Comparison of ENCODE assay signal across 11 mouse cellular contexts in genomic region chr9:44875476-44875875, GRCm38 (mm10). TPM values are rescaled to one million over a fixed set of nuclear protein-coding genes. Genes with fewer than 3 reads are reported as not detected.
DNase-seq lines count a peak whose midpoint lies in the region; ATAC-seq and TF ChIP-seq lines count a peak whose summit lies in the region.
"Had no signal": no experiment of that assay in that cellular context is flagged by ENCODE, and none has a peak within 500 bp of the region (broad histone marks: within the 10 kb centered on the region; RNA-seq: fewer than 3 reads in every experiment).

No protein-coding gene starts in this region.

- no peak overlapping the region for H3K9ac ChIP-seq in kidney, embryonic 15.5 days
- H3K9ac ChIP-seq in forebrain, embryonic 13.5 days = peak overlapping the region; percentile 47; the same call in 1 of the 2 replicates

- ATAC-seq in kidney, embryonic 15.5 days (replicated peaks; ENCODE audit: low FRiP score) = no peak
- ATAC-seq in forebrain, embryonic 13.5 days = peak; percentile 44; the same call in 1 of the 2 replicates
- ATAC-seq: Patski had no signal

- H3K9me3 ChIP-seq in kidney, embryonic 15.5 days (replicated peaks) = no peaks in the 10 kb centered on the region
- H3K9me3 ChIP-seq in forebrain, embryonic 13.5 days (replicated peaks) = no peaks in the 10 kb centered on the region
- H3K9me3 ChIP-seq: megakaryocyte, embryonic 14.5 days had no signal

- peak; percentile 47 for DNase-seq in kidney, adult 2 months
- peak; percentile 83 for DNase-seq in adrenal gland, adult 2 months
- peak; percentile 61 for DNase-seq in layer of hippocampus, adult 9-11 months
- no peak for DNase-seq in lung, postnatal 25 days (ENCODE audit: low spot score)
- no peak for DNase-seq in embryo, embryonic 9.5 days (ENCODE audit: extremely low spot score)
- no peak for DNase-seq in lung, adult 2 months

- no peak for TF ChIP-seq CTCF in kidney, adult 2 months (conservative IDR thresholded peaks at IDR 0.05; ENCODE audit: insufficient read depth, insufficient read length, low read depth, low read length)
- no peak for TF ChIP-seq CTCF in lung, adult 2 months (IDR thresholded peaks at IDR 0.05; ENCODE audit: insufficient read depth, low read length)

- H3K4me2 ChIP-seq in kidney, embryonic 15.5 days = no peak overlapping the region
- peak overlapping the region; percentile 44 for H3K4me2 ChIP-seq in forebrain, embryonic 13.5 days

- H3K36me3 ChIP-seq in kidney, adult 2 months (ENCODE audit: control insufficient read depth, insufficient read depth, low read length) = no peaks in the 10 kb centered on the region
- H3K36me3 ChIP-seq in kidney, embryonic 15.5 days = peaks cover 16% of the 10 kb centered on the region; the same call in 1 of the 2 replicates
- H3K36me3 ChIP-seq in forebrain, embryonic 13.5 days (ENCODE audit: poor library complexity, severe bottlenecking) = peaks cover 16% of the 10 kb centered on the region; the same call in 1 of the 2 replicates

- H3K27ac ChIP-seq in kidney, adult 2 months (ENCODE audit: insufficient read depth, low read depth, low read length) = peak overlapping the region; percentile 36; the same call in 1 of the 2 replicates
- H3K27ac ChIP-seq in kidney, embryonic 15.5 days = no peak overlapping the region
- peak overlapping the region; percentile 54 for H3K27ac ChIP-seq in forebrain, embryonic 13.5 days
- H3K27ac ChIP-seq: kidney, postnatal 0 days had no signal

- no peak for TF ChIP-seq POLR2A in kidney, adult 2 months (IDR thresholded peaks at IDR 0.05; ENCODE audit: low read depth, low read length)
- TF ChIP-seq POLR2A in lung, adult 2 months (IDR thresholded peaks at IDR 0.05; ENCODE audit: borderline replicate concordance, extremely low read depth, low read depth, low read length) = no peak

- H3K4me3 ChIP-seq in kidney, adult 2 months (ENCODE audit: insufficient read depth, low read depth, low read length) = no peak overlapping the region
- no peak overlapping the region for H3K4me3 ChIP-seq in kidney, embryonic 15.5 days (replicated peaks)
- H3K4me3 ChIP-seq in forebrain, embryonic 13.5 days = 0 out of 2 replicates have a peak overlapping the region, but pooled peaks have one; percentile 6
- no peak overlapping the region for H3K4me3 ChIP-seq in lung, adult 2 months (replicated peaks; ENCODE audit: extremely low read depth, low read depth, low read length)
- H3K4me3 ChIP-seq: megakaryocyte, embryonic 14.5 days had no signal

- 31% methylated on average over 7 of the region's 7 CpGs for WGBS in kidney, adult 2 months
- WGBS in kidney, embryonic 15.5 days = 47% methylated on average over 7 of the region's 7 CpGs
- 23% methylated on average over 7 of the region's 7 CpGs for WGBS in forebrain, embryonic 13.5 days
- 61% methylated on average over 7 of the region's 7 CpGs for WGBS in lung, adult 2 months

- H3K4me1 ChIP-seq in kidney, adult 2 months (ENCODE audit: control insufficient read depth, insufficient read depth, low read length) = peaks cover 23% of the 10 kb centered on the region
- H3K4me1 ChIP-seq in kidney, embryonic 15.5 days = peaks cover 71% of the 10 kb centered on the region
- H3K4me1 ChIP-seq in forebrain, embryonic 13.5 days = peaks cover 81% of the 10 kb centered on the region
- peaks cover 24% of the 10 kb centered on the region for H3K4me1 ChIP-seq in lung, adult 2 months (ENCODE audit: control insufficient read depth, insufficient read depth, low read length)

- no peaks in the 10 kb centered on the region for H3K27me3 ChIP-seq in kidney, adult 2 months (replicated peaks; ENCODE audit: control insufficient read depth, insufficient read depth, low read length)
- no peaks in the 10 kb centered on the region for H3K27me3 ChIP-seq in kidney, embryonic 15.5 days
- no peaks in the 10 kb centered on the region for H3K27me3 ChIP-seq in forebrain, embryonic 13.5 days
- H3K27me3 ChIP-seq: megakaryocyte, embryonic 14.5 days; Patski had no signal

RNA-seq across cellular contexts. Expression of gene Kmt2a, which starts 5.6 kb away (rescaled TPM):
- 12.1 and 13.9 TPM in 2 replicates for polyA plus RNA-seq in kidney, adult 2 months (2012; rRNA removed)
- polyA plus RNA-seq in kidney, embryonic 15.5 days (2015; fragmentation: Nextera tagmentation; extraction: Ambion mirVana) = 14.6 and 16.3 TPM in 2 replicates
- total RNA-seq in adrenal gland, adult 2 months (2021) = 10 to 100 TPM; 20.0 to 38.4 TPM
- polyA plus RNA-seq in adrenal gland, adult 2 months (2012; rRNA removed) = 12.9 and 19.4 TPM in 2 replicates
- 22.7 and 23.3 TPM in 2 replicates for polyA plus RNA-seq in forebrain, embryonic 13.5 days (2015; fragmentation: Nextera tagmentation; extraction: Ambion mirVana)
- polyA plus RNA-seq in lung, adult 2 months (2012; rRNA removed) = 18.8 and 22.6 TPM in 2 replicates

RNA-seq across cellular contexts. Expression of gene Atp5l, which starts 45.1 kb away (rescaled TPM):
- polyA plus RNA-seq in kidney, adult 2 months (2012; rRNA removed) = 732 and 924 TPM in 2 replicates
- polyA plus RNA-seq in kidney, embryonic 15.5 days (2015; fragmentation: Nextera tagmentation; extraction: Ambion mirVana) = 714 and 843 TPM in 2 replicates
- 100 to 1,000 TPM; 557 to 696 TPM for total RNA-seq in adrenal gland, adult 2 months (2021)
- 184 and 248 TPM in 2 replicates for polyA plus RNA-seq in adrenal gland, adult 2 months (2012; rRNA removed)
- polyA plus RNA-seq in forebrain, embryonic 13.5 days (2015; fragmentation: Nextera tagmentation; extraction: Ambion mirVana) = 777 and 836 TPM in 2 replicates
- 105 and 150 TPM in 2 replicates for polyA plus RNA-seq in lung, adult 2 months (2012; rRNA removed)

Comparison
In these comparisons a context has a peak if more than half of its experiments do, and no peak if none do; other contexts are left out.
1. DNase-seq: peak in kidney, adult 2 months (single experiment), adrenal gland, adult 2 months (single experiment) and layer of hippocampus, adult 9-11 months (single experiment); none in lung, postnatal 25 days (single experiment), embryo, embryonic 9.5 days (single experiment) and lung, adult 2 months (single experiment).